Mouse (Mus musculus): ENCODE data around the gene Igsf3. TPM values are rescaled to one million over a fixed set of nuclear protein-coding genes. Genes with fewer than 3 reads are reported as not detected.

Igsf3 gene
- total and polyA plus RNA-seq, 3 experiments: not detected

- no peak overlapping the region for H3K27ac ChIP-seq (ENCODE audit: control insufficient read depth, low read depth, low read length)
- H3K4me1 ChIP-seq (ENCODE audit: control insufficient read depth in 1 of 2, insufficient read depth in 2 of 2, low read length in 2 of 2): no peaks in the 10 kb centered on the region
- TF ChIP-seq EP300 (IDR thresholded peaks at IDR 0.05; ENCODE audit: low read depth in 1 of 2, low read length in 2 of 2): no peak
- no peak for TF ChIP-seq USF1 (IDR thresholded peaks at IDR 0.05; ENCODE audit: low read depth, low read length)
- TF ChIP-seq MAFK (IDR thresholded peaks at IDR 0.05; ENCODE audit: borderline replicate concordance, low read depth, low read length): no peak
- no peak for TF ChIP-seq MAX (IDR thresholded peaks at IDR 0.05; ENCODE audit: low read length)
- TF ChIP-seq GATA1 (IDR thresholded peaks at IDR 0.05; ENCODE audit: low read depth, low read length): no peak
- TF ChIP-seq RAD21 (IDR thresholded peaks at IDR 0.05; ENCODE audit: low read depth, low read length): no peak
- no peak for TF ChIP-seq ZKSCAN1 (IDR thresholded peaks at IDR 0.05; ENCODE audit: low read depth, low read length)
- no peak for TF ChIP-seq CHD1 (IDR thresholded peaks at IDR 0.05; ENCODE audit: low read depth, low read length)
- TF ChIP-seq E2F4 (IDR thresholded peaks at IDR 0.05; ENCODE audit: borderline replicate concordance, low read depth, low read length): no peak
- no peak for TF ChIP-seq KAT2A (conservative IDR thresholded peaks at IDR 0.05; ENCODE audit: low read depth, low read length)
- TF ChIP-seq MEF2A (IDR thresholded peaks at IDR 0.05; ENCODE audit: extremely low read depth, insufficient replicate concordance, low read depth, low read length, poor library complexity, severe bottlenecking): no peak
- no peak for TF ChIP-seq MYB (IDR thresholded peaks at IDR 0.05; ENCODE audit: low read depth, low read length)
- H3K4me3 ChIP-seq (ENCODE audit: control insufficient read depth in 1 of 2, insufficient read depth in 1 of 2, low read depth in 2 of 2, low read length in 2 of 2): no peak overlapping the region
- H3K36me3 ChIP-seq (ENCODE audit: control insufficient read depth in 1 of 2, insufficient read depth in 2 of 2, low read length in 2 of 2): no peaks in the 10 kb centered on the region
- H3K9ac ChIP-seq (ENCODE audit: control insufficient read depth, low read depth, low read length, poor library complexity, severe bottlenecking): no peak overlapping the region
- H3K79me2 ChIP-seq (ENCODE audit: control insufficient read depth, insufficient read depth, low read length, poor library complexity): no peaks in the 10 kb centered on the region
- H3K9me3 ChIP-seq (replicated peaks; ENCODE audit: insufficient read depth, low read length): no peaks in the 10 kb centered on the region
- H3K27me3 ChIP-seq (ENCODE audit: control insufficient read depth in 1 of 2, insufficient read depth in 2 of 2, low read length in 2 of 2): no peaks in the 10 kb centered on the region
- DNase-seq (ENCODE audit: low read depth, low spot score): no peak
These were observed 123.6 kb downstream of the Igsf3 start for GRCm38 (mm10) chr3:101500393-101501051.

GRCm38 (mm10) chr3:101501611-101502010 is 124.7 kb downstream of the Igsf3 start:
- Histone ChIP-seq H3K4me1 (ENCODE audit: control insufficient read depth in 1 of 2, insufficient read depth in 2 of 2, low read length in 2 of 2) (no peaks in the 10 kb centered on the region), H3K79me2 (ENCODE audit: control insufficient read depth, insufficient read depth, low read length, poor library complexity) (no peaks in the 10 kb centered on the region), H3K9me3 (replicated peaks; ENCODE audit: insufficient read depth, low read length) (no peaks in the 10 kb centered on the region), H3K27ac (ENCODE audit: control insufficient read depth, low read depth, low read length) (no peak overlapping the region), H3K9ac (ENCODE audit: control insufficient read depth, low read depth, low read length, poor library complexity, severe bottlenecking) (no peak overlapping the region), H3K4me3 (ENCODE audit: control insufficient read depth in 1 of 2, insufficient read depth in 1 of 2, low read depth in 2 of 2, low read length in 2 of 2) (no peak overlapping the region), H3K27me3 (ENCODE audit: control insufficient read depth in 1 of 2, insufficient read depth in 2 of 2, low read length in 2 of 2) (no peaks in the 10 kb centered on the region), H3K36me3 (ENCODE audit: control insufficient read depth in 1 of 2, insufficient read depth in 2 of 2, low read length in 2 of 2) (no peaks in the 10 kb centered on the region)
- DNase-seq (ENCODE audit: low read depth, low spot score): no peak
- TF ChIP-seq BHLHE40 (IDR thresholded peaks at IDR 0.05; ENCODE audit: borderline replicate concordance, low read depth, low read length): no peak
- TF ChIP-seq MYB (IDR thresholded peaks at IDR 0.05; ENCODE audit: low read depth, low read length): no peak
- TF ChIP-seq ETS1 (IDR thresholded peaks at IDR 0.05; ENCODE audit: low read depth, low read length): no peak
- no peak for TF ChIP-seq POLR2A (IDR thresholded peaks at IDR 0.05; ENCODE audit: control insufficient read depth in 1 of 2, insufficient read depth in 1 of 2, low read depth in 1 of 2, low read length in 2 of 2, poor library complexity in 1 of 2)
- TF ChIP-seq MXI1 (IDR thresholded peaks at IDR 0.05; ENCODE audit: low read depth, low read length): no peak
- TF ChIP-seq MEF2A (IDR thresholded peaks at IDR 0.05; ENCODE audit: extremely low read depth, insufficient replicate concordance, low read depth, low read length, poor library complexity, severe bottlenecking): no peak
- no peak for TF ChIP-seq EP300 (IDR thresholded peaks at IDR 0.05; ENCODE audit: low read depth in 1 of 2, low read length in 2 of 2)
- no peak for TF ChIP-seq CTCF (IDR thresholded peaks at IDR 0.05 in 2 of 3, conservative IDR thresholded peaks at IDR 0.05 in 1 of 3; ENCODE audit: control insufficient read depth in 1 of 3, insufficient read depth in 1 of 3, low read depth in 2 of 3, low read length in 3 of 3, poor library complexity in 1 of 3, severe bottlenecking in 1 of 3)
